Mouse (Mus musculus) left cerebral cortex, adult 18-20 months (tissue): Measurements from ENCODE around the gene Dgcr8. TPM values are rescaled to one million over a fixed set of nuclear protein-coding genes. Genes with fewer than 3 reads are reported as not detected.
A peak's percentile ranks its signal among the peaks of the same experiment; 100 is the strongest.

ENCODE experiments used
- DNase-seq, 2 experiments: peaks; one replicate each; pipeline ENCODE4 v3.0.0; 2021 to 2022; ENCODE audit warnings: low spot score in 2 of 2, mixed read lengths in 1 of 2
- total RNA-seq, 2 experiments: library from RNA; stranded (reverse); gene quantifications; 2 replicates each; pipeline ENCODE4 v1.2.3; 2021

Dgcr8 gene
- total RNA-seq, 2 experiments from 2014 or later = 41.7 to 42.4 TPM

DNA sequence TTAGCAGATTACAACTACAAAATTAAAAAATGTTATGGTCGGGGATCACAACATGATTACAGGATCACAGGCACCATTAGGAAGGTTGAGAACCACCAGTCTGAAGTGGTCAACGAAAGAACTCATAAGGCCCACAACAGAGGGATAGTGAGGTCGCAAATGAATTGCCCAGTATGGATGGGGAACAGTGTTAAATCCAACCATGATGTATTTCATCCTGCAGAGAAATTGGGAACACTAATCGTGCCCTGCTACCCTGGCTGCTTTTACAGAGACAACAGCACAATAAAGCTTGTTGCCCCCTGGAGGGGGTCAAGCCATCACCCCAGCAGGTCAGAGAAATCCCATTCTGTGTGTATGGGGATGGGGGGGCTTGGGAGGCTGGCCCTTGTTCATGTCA, 38.8 kb downstream of the Dgcr8 start:
- no peak for DNase-seq

DNA sequence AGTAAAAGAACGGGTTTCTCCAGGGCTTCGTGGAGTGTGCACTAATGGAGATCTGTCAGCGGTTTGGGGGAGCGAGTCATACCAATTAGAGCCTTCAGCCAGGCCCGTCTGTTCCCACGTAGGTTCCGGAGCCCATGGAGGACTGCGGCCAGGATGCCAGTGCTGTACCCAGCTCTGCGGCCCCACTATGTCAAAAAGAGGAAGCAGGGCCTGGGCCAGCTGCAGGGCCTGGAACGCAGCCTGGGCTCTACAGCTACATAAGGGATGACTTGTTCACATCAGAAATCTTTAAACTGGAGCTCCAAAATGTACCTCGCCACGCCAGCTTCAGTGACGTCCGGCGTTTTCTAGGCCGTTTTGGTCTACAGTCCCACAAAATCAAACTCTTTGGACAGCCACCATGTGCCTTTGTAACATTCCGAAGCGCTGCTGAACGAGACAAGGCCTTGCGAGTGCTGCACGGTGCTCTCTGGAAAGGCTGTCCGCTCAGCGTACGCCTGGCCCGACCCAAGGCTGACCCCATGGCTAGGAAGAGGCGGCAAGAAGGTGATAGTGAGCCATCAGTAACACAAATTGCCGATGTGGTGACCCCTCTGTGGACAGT, 39.6 kb downstream of the Dgcr8 start:
- peak; percentile 34 to 43 for DNase-seq

- peak; percentile 99 for DNase-seq
Observed at GRCm38 (mm10) chr16:18248433-18249363, 40.3 kb downstream of the Dgcr8 start, which contains the start of the genes Trmt2a and Ranbp1. TSS of gene Trmt2a (plus strand) at chr16:18248679. TSS of gene Ranbp1 (minus strand) at chr16:18248732.

GRCm38 (mm10) chr16:18247521-18248399, 41.3 kb downstream of the Dgcr8 start:
- DNase-seq = no peak

- no peak for DNase-seq
Observed at GRCm38 (mm10) chr16:18241581-18241980, 47.5 kb downstream of the Dgcr8 start.

DNA sequence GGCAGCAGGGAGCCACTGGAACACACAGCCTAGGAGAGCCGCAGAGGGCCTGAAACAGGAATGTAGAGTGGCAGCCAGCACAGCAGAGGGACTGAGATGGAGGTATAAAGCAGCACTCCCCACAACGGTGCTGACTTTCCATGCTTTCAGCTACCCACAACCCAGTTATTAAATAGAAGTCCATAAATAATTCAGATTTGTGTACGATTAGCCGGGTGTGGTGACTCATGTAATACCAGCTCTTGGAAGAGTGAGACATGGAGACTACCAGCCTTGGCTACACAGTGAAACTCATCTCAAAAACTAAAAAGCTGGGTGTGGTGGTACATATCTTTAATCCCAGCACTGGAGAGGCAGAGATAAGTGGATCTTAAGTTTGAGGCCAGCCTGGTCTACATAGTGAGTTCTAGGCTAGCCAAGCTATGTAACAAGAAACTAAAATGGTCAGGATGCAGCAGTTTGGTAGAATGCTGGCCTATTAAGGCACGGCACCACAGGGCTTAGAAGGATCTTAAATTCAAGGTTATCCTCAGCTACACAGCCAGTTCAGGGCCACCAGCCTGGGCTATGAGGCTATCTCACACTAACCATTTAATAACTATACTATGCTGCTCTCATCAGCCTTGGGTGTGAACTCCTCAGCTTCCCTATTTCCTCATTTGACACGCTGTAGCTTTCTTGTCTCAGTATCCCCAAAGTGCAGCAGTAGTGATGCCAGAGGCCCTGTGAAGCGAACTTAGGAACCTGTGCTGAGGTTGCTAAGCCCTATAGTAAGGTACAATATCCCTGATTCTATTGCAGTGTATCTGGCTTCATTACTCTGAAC, 52.2 kb downstream of the Dgcr8 start:
- no peak for DNase-seq

DNA sequence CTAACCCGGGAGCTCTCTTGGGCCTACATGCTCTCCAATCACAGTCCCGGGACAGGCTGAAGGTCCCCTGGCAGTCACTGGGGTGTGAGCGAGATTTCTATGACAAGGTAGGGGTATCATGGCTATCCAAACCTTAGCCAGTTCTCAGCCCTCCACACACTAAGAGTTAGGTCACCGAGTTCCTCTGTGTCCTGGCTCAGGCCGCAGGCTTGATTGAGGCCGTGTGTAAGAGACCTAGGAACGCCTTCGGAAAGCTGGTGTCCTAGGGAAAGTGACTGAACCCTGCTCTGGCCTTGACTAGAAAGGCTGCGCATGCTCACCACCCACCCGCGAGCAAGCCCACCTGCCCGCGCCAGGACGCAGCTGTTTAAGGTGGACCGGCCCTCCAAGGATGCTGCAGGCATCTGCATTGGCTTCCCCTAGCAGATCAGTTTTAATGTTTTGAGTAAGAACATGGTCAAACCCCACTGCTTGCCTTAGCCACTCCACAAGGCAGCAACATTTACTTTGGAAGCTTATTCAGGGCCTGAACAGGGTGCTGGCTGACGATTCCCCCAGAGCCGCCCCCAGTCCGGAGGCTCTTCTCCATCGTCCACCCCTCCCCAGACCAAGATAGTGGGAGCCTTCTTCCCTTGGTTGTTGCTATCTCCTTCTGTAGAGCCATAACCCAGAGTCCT, 53.5 kb downstream of the Dgcr8 start:
- peak; percentile 64 to 76 for DNase-seq

- DNase-seq = peak; percentile 78 to 86
Observed at GRCm38 (mm10) chr16:18234671-18235388, 54.2 kb downstream of the Dgcr8 start, which contains the start of gene Zdhhc8. TSS of gene Zdhhc8 (minus strand) at chr16:18235136.

GRCm38 (mm10) chr16:18233919-18234670, 55.0 kb downstream of the Dgcr8 start:
- DNase-seq = no peak

GRCm38 (mm10) chr16:18233451-18233850, 55.6 kb downstream of the Dgcr8 start:
- no peak for DNase-seq

- DNase-seq = no peak
Observed at GRCm38 (mm10) chr16:18231451-18231850, 57.6 kb downstream of the Dgcr8 start.

DNA sequence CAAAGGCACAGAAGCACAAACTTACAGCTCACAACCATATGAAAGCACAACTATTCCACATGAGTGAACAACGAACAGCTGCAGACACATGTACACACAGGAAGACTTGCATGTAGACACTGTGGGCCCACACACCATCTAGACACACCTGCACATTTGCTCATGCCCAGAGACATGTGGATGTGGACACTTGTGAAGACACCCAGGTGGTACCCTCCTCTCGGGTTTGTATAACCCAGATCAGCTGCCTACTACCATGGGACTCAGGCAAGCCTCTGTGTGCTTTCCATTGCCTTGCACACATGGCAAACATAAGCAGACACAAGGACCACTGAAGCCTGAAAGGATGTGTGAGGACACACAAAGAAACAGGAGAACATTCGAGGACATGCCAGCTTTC, 58.0 kb downstream of the Dgcr8 start:
- no peak for DNase-seq

GRCm38 (mm10) chr16:18230617-18231016, 58.4 kb downstream of the Dgcr8 start:
- no peak for DNase-seq

DNA sequence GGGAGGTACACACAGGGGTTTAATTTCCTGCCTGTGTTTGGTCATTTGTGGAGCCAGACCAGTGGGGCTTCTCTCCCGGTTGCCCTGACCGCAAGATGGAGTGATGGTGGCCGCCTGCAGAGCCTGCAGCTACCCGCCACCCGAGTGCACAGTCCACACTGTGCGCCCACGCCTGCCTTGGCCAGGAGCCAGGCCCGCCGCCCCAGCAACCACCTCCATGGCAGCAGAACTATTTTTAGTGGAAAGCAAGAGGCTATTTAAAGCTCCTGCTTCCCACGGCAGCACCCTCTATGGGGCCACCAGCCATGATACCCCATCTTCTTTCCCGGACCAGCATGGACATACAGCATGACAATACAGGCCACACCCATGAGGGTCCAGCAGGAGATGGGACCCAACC, 59.4 kb downstream of the Dgcr8 start:
- peak; percentile 86 to 94 for DNase-seq

- no peak for DNase-seq
Observed at GRCm38 (mm10) chr16:18228856-18229255, 60.2 kb downstream of the Dgcr8 start.

- no peak for DNase-seq
Observed at GRCm38 (mm10) chr16:18227897-18228422, 61.1 kb downstream of the Dgcr8 start.

DNA sequence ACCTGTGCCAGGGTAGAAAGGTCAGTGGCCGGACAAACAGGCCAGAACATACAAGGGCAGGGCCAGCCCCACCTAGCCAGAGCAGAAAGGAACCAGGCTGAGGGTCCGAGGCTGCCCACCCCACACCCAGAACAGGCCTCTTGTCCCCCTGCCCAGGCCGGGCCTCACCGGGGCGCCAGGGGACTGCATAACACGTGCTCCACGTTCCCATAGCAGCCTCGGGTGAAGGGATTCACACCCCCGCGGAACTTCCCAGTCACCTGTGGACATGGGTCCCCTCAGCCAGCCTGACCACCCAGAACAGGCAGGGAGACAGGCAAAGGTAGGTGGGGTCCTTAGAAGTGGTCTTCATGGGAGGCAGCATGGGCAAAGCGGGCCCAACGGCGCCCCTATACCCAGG, 61.9 kb downstream of the Dgcr8 start:
- DNase-seq = no peak

DNA sequence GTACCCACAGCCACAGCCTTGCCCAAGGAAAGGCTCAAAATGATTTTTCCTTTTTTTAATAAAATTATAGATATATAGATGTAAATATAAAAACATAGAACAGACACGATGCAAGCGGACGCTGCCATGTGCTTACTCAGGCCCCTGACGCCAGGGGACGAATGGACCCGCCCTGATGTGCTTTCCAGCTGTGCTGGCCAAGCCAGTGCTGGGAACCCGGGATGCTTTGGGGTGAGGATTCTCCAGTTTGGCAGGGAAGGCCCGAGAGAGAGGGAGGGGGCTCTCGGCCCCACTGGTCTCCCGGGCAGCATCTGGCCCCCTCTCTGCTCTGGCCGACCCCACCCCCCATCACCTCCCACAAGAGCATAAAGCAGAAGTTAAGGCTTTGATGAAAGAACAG, 66.9 kb downstream of the Dgcr8 start:
- DNase-seq = no peak
